Mouse (Mus musculus): ENCODE data around the gene Igf1r.

The Igf1r gene

GRCm38 (mm10) chr7:68053002-68053624 lies 100.5 kb downstream of the Igf1r start:
- DNase-seq (ENCODE audit: low spot score in 2 of 2), result no peak

GRCm38 (mm10) chr7:68054498-68054897 lies 101.9 kb downstream of the Igf1r start:
- no peak for DNase-seq (ENCODE audit: low spot score in 2 of 2)

- DNase-seq (ENCODE audit: low spot score in 2 of 2), result no peak
Measured at GRCm38 (mm10) chr7:68054956-68055355, 102.3 kb downstream of the Igf1r start.

- no peak for DNase-seq (ENCODE audit: low spot score in 2 of 2)
Measured at GRCm38 (mm10) chr7:68057010-68057409, 104.4 kb downstream of the Igf1r start.

GRCm38 (mm10) chr7:68059690-68060089 lies 107.1 kb downstream of the Igf1r start:
- no peak for DNase-seq (ENCODE audit: low spot score in 2 of 2)

GRCm38 (mm10) chr7:68061434-68061833 lies 108.8 kb downstream of the Igf1r start:
- peak; percentile 45 to 50 for DNase-seq (ENCODE audit: low spot score in 2 of 2)

- no peak for DNase-seq (ENCODE audit: low spot score in 2 of 2)
Measured at GRCm38 (mm10) chr7:68062170-68062848, 109.7 kb downstream of the Igf1r start.

GRCm38 (mm10) chr7:68062849-68063208 lies 110.2 kb downstream of the Igf1r start:
- no peak for DNase-seq (ENCODE audit: low spot score in 2 of 2)

GRCm38 (mm10) chr7:68063711-68064110 lies 111.1 kb downstream of the Igf1r start:
- DNase-seq (ENCODE audit: low spot score in 2 of 2), result no peak

GRCm38 (mm10) chr7:68064120-68064519 lies 111.5 kb downstream of the Igf1r start:
- no peak for DNase-seq (ENCODE audit: low spot score in 2 of 2)

GRCm38 (mm10) chr7:68064647-68065362 lies 112.2 kb downstream of the Igf1r start:
- no peak for DNase-seq (ENCODE audit: low spot score in 2 of 2)

GRCm38 (mm10) chr7:68065904-68066303 lies 113.3 kb downstream of the Igf1r start:
- DNase-seq (ENCODE audit: low spot score in 2 of 2), result no peak

GRCm38 (mm10) chr7:68067321-68067720 lies 114.7 kb downstream of the Igf1r start:
- DNase-seq (ENCODE audit: low spot score in 2 of 2), result no peak

GRCm38 (mm10) chr7:68069324-68069723 lies 116.7 kb downstream of the Igf1r start:
- DNase-seq (ENCODE audit: low spot score in 2 of 2), result no peak

- DNase-seq (ENCODE audit: low spot score in 2 of 2), result no peak
Measured at GRCm38 (mm10) chr7:68070030-68070429, 117.4 kb downstream of the Igf1r start.

GRCm38 (mm10) chr7:68070626-68071025 lies 118.0 kb downstream of the Igf1r start:
- DNase-seq (ENCODE audit: low spot score in 2 of 2), result no peak

GRCm38 (mm10) chr7:68071050-68071449 lies 118.4 kb downstream of the Igf1r start:
- no peak for DNase-seq (ENCODE audit: low spot score in 2 of 2)

- DNase-seq (ENCODE audit: low spot score in 2 of 2), result no peak
Measured at GRCm38 (mm10) chr7:68071749-68072148, 119.1 kb downstream of the Igf1r start.

- DNase-seq (ENCODE audit: low spot score in 2 of 2), result no peak
Measured at GRCm38 (mm10) chr7:68072524-68073459, 120.2 kb downstream of the Igf1r start.

GRCm38 (mm10) chr7:68073460-68073806 lies 120.8 kb downstream of the Igf1r start:
- no peak for DNase-seq (ENCODE audit: low spot score in 2 of 2)

- DNase-seq (ENCODE audit: low spot score in 2 of 2), result no peak
Measured at GRCm38 (mm10) chr7:68074748-68075147, 122.1 kb downstream of the Igf1r start.

- no peak for DNase-seq (ENCODE audit: low spot score in 2 of 2)
Measured at GRCm38 (mm10) chr7:68075401-68075800, 122.8 kb downstream of the Igf1r start.
